Mouse (Mus musculus) layer of hippocampus, adult 9-11 months (tissue): ENCODE results near the gene Kat6b.
A peak's percentile ranks its signal among the peaks of the same experiment; 100 is the strongest.
"Not testable (repeated sequence)": the region's sequence is repeated elsewhere in the genome, so short reads cannot be mapped to it uniquely, and the experiment has no call there.

Source experiments
- DNase-seq: peaks from one replicate; pipeline ENCODE4 v3.0.0; 2022

Kat6b gene

DNA sequence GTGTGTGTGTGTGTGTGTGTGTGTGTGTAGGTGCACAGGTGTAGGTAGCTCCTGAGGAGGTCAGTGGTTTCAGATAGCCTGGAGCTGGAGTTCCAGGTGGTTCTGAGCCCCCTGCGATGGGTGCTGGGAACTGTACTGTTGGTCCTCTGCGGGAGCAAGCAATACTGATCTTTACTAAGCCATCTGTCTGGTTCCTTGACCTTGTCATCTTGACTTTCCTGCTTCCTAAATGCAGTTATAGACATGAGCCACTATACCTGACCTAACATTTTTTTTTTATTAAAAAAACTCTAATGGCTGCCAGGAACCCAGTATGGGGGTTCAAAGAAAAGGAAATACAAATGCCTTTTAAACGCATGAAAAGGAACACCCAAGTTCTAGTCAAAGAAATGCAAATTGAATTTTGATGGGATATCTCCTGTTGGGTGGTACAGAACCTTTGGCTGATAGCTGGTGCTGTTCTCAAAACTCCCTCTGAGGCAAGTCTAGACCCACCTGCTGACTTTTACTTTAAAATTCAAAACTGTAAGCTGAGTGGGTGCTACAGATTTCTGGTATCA, 4.8 kb downstream of the Kat6b start:
- no peak for DNase-seq

DNA sequence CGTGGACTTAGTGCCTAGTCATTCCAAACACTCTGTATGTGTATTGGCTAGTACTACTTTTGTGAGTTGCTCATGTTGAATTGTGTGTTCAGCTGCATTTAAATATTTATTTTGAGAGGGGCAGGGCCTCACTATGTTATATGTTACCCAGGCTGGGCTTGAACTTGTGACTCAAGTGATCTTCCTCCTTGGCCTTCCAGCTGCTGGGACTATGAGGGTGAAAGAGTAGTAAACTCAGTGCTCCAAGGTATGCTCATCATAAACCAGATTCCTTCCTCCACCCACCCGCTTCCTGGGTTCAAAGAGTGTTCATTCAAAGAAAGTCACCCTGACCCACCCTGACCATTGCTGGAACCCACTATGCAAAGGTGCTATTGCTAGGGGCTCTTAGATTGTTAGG, 5.9 kb downstream of the Kat6b start:
- not testable (repeated sequence) for DNase-seq

DNA sequence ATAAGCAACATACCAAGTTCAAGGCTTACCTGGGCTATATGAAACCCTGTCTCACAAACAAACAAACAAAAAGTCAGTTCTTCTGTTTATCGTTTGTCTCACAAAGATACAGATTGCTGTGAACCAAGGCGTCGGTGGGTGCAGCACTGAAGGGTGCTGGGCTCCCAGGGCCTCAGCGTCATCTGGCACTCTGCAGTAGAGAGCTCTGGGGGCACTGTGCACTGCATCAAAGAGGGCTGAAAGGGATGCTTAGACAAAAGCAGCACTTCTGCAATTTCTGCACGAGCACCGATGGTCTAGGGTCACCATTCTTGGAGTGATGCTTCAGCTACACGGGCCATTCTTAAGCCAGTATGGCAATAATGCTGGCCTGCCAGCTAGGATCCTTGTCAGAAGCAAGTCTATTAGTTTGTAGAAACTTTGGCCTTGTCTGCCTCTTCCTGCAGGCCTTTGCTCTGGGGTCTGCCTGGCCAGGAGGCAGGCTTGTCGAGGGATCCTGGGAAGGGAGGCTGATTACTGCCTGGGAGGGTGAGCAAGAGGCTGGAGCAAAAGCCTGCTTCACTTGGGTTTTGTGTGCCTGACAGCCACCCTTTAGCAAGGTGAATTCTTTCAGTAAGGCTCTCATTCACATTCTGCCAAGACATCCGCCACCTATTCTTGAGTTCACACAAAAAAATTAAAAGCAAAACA, 7.3 kb downstream of the Kat6b start:
- DNase-seq: not testable (repeated sequence)

DNA sequence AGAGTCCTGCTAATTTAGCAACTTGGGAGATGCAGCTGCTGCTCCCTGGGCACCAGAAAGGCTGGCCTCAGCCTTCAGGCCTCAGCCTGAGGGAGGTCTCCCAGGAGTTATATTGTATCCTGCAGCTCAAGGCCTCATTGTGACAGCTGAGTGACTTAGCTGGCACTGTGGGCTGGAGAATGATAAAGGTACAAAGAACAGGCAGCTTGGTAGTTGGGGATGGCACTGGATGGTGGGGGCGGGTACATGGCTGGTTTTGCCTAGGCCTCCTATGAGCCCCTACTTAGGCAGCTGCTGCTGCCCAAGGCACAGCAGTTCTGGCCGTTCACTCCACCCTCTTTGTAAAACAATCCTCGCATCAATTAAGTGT, 7.9 kb downstream of the Kat6b start:
- DNase-seq: no peak

DNA sequence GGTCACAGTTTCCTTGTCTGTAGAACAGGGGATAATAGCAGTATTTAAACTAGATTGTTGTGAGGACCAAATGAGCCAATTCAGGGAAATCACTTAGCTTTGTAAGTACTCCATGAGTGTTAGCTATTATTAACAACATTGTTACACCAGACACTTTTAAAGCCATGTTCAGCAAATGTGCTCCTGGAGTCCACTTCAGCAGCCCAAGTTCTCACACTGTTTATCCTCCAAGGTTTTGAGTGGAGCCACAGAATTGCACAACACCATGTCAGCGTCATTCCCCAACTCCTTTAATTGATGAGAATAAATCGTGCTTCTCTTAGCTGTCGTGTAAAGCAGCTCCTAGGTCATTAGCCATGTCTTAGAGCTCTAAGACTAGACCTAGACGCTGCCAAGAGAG, 8.9 kb downstream of the Kat6b start:
- DNase-seq: no peak

DNA sequence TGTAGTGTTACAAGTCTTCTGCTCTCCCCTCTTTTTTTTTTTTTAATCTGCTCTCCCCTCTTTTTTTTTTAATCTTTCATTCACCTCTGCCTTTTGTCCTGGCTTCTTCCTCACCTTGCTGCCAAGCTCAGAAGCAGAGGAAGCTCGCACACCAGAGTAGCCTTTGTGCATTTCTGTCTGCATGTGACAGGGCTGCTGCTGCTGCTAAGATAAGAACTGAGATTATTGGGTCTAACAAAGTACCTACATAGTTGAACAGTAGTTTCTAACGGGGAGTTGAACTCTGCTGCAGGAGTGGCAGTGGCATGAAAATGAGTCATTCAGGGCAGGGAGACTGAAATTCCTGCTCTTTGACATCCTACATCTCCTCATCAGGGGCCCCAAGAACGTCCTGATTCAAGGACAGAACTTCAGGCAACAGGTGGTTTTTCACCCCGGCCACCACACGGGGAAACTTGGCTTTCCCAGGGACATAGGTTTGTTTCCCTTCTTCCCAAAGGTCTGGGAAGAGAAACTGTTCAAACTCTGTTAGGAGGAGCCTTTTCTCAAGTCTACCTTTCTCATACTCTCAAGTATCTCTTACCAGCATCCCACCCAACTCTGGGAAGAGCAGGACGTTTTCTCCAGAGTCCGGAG, 17.2 kb downstream of the Kat6b start:
- no peak for DNase-seq

DNA sequence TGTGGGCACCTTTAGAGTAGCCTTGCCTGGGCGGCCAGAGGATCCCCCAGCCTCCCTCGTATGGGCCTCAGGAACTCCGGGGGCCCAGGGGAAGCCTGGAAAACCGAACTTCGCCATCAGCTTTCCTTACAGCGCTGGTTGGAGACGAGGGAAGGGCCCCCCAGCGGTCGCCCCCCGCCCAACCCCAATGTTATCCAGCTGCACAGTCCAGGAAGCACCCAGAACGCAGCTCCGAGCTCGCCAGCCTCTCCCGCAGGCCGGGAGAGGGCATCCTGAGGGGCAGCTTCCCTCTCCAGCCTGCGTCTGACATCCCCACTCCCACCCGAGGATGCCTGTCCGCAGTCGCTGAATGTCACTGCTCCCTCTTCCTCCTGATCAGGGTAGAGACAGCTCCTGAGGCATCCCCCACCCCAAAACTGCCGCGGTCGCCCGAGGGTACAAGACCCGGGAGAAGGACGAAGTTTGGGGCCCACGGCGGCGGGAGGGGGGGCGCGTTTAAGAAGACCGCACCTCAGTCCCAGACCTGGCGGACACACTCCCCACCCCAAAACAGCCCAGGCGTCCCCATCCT, 17.9 kb downstream of the Kat6b start:
- DNase-seq: peak; percentile 49

DNA sequence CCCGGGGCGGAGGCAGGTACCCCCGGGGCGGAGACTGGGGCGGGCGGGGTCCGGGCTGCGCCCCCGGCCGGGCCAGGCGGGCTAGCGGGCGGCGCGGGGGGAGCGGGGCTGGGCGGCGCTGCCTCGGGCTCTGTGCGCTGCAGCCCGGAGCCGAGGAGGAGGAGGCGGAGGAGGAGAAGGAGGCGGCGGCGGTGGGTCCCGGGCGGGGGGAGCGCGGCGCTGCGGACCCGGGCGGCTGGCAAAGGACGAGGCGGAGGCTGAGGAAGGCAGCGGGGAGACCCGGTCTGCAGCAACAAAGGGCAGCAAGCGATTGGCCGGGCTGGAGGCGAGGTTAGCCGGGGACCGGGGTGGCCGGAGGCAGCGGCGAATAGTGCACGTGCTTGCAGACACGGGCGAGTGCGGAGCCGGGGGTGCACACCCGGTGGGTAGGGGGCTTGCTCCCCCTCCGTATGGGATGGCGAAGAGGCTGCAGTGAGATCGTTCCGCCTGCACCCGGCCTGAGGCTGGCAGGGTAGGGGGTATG, 18.5 kb downstream of the Kat6b start:
- DNase-seq: no peak

DNA sequence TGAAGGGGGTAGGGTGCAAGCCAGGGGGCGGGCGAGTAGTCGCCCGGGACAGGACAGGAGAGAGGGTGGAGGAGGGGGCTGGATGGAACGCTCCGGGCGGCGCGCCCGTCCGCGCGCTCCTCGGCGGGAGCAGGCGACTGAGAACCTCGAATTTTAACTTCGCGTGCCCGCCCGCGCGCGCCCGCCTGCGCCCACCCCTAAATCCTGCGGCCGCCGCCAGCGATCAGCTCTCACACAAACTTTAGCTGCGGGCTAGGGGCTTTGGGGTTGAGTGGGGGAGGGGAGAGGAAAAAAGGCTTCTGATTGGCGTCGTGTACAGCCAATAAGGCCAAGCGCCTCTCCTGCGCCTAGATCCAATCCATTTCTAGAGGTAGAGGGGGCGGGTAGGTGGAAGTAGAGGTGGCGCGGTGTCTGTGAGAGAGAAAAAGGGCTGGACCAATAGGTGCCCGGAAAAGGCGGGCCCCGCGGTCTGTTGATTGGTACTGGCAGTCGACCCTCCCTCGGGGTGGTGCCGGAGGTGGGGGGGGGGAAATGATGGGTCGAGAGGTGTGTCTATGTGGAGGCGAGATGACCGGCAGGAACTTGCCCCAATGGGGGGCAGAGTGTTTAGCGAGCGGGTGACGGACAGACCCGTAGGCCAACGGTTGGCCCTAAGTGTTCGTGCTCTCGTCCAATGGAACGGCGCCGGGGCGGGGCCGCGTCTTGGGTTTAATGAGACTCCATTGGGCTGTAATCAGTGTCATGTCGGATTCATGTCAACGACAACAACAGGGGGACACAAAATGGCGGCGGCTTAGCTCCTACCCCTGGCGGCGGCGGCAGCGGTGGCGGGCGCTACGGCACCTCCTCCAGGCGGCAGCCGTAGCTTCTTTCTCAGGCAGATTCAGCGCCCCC, 19.2 kb downstream of the Kat6b start:
- peak; percentile 100 for DNase-seq

DNA sequence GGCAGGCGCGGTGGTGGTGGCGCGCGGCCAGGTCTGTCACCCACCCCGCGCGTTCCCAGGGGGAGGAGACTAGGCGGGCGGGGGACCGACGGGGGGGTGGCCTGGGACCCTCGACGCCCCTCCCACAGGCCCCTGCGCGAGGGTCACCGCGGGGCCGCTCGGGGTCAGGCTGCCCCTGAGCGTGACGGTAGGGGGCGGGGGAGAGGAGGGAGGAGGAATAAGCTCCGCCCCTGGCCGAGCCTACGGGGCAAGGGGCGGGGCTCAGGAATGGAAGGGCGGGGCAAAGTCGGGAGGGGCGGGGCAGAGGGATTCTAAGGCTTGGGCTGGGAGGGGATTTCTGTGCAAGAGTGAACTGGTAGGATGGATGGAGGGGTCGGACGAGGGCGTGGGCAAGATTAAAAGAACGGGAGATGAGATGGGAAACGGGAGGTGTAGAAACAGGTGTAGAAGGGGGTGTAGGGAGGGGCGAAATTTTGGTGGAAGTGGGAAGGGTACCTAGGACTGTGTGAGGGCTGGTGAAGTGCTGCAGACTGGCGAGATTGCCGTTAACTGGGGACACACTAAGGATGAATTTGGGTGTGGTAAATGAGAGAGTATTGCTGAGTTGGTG, 19.9 kb downstream of the Kat6b start:
- no peak for DNase-seq

DNA sequence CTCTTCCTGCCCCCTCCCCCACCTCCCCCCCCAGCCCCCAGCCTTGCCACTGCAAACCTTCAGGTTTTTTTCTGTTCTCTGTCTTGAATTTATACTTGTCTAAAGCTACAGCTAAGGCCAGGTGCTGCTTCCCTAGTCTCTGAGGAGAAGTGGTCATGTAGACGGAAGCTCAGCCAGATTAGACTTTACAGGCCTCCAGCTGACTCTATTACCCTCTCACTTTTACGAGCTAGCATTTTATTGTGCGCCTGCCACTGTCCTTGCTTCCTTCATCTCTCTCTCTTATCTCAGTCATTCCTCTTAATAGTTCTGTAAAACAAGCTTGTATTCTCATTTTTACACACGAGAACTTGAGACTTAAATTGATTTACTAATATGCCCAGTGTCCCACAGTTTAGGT, 23.8 kb downstream of the Kat6b start:
- DNase-seq: no peak

DNA sequence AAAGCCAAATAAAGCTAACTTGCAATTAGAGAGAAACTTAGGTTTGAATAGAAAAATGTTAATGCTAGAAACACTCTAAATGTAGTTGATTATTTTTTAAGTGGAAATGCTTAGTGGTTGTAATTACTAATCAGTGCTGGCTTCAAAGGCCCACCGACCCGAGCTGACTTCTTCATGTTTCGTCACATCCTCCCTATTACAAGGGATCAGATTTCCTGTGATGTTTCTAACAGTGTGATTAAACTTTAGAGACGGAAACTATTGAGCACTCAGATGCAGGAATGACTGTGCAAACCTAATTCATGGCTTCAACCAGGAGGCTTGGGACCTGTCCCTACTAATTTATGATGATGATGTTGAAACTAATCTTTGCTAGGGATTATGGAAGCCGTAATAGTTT, 25.8 kb downstream of the Kat6b start:
- DNase-seq: no peak

DNA sequence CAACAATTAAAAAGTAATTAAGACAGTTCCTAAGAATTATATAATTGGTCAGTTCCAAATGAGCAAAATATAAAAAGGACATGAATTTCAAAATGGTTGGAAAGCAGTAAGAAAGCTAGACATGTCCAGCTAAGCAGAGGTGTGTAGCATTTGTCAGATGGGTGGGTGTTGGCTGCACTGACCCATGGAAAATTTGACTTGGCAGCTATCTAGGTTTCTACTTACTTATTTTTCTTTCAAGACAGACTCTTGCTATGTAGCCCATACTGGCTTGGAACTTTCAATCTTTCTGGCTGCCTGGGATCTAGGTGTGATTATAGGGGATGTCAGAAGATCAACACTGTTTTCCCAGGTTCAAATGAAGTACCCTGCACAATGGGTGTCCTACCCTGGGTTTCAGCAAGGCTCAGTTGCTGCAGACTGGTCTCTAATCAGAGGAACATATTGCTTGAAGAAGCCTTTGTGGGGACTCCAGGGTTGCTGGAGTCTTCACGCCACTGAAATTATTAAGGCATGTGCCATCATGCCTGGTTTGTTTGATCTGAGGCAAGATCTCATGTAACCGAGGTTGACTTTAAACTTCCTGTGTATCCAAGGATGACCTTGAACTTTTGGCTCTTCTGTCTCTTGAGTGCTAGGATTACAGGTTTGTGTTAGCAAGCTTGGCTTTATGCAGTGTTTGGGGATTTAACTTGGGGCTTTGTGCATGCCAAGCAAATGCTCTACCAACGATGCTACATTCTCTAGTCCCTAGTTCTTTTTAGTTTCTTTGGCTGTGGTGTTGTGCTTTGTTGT, 28.1 kb downstream of the Kat6b start:
- DNase-seq: no peak

DNA sequence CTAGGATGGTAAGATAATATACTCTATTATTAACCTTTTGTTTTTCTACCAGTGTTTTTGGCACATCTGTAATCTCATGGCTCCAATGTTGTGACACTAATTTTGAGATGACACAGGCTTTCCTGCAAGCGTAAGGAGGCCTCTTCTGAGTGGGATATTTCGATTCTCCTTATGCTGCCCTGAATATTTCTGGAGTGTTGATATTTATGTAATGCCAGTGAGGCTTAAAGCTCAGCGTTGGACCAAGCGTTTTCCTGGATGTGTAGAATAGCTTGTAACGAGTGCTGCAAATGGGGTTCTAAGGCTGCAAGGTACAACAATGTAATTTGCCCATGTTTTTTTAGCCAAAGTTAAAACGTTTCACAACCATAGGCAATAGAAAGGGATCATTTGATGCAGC, 30.2 kb downstream of the Kat6b start:
- no peak for DNase-seq

DNA sequence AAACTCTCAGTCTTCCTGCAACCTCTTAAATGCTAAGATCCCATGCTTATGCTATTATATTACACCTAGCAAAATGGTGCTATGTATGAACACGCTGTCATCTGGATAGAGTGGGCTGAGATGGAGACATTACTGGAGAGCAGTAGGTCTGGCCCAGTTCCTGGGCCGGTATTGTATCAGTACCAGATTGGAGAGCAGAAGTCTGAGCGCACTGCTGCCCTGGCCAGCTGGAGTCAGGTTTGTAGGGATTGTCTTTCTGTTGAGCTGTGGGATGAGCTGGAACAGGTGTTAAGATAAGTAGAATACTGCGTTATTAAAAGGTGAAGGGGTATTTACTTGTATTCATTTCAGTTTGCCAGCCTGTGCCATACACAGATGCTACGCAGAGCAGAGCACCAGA, 34.3 kb downstream of the Kat6b start:
- DNase-seq: peak; percentile 52

DNA sequence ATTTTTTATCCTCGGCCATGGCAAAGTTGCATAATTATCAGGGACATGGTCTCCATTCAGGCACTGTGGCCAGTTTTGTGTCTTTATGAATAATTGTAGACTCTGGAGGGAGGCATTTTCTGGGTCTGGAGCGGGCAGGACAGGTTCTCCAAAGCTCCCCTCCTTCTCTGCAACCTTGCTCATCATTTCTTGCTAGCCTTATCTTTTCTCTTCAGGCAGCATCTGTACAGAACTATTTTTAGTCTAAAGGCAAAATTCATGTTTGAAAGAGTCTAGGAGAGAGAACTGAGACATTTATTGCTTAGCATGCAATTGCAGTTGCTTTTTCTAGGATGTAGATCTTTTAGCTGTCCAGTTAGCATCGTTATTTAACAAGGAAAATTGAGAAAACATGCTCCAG, 38.1 kb downstream of the Kat6b start:
- DNase-seq: no peak

DNA sequence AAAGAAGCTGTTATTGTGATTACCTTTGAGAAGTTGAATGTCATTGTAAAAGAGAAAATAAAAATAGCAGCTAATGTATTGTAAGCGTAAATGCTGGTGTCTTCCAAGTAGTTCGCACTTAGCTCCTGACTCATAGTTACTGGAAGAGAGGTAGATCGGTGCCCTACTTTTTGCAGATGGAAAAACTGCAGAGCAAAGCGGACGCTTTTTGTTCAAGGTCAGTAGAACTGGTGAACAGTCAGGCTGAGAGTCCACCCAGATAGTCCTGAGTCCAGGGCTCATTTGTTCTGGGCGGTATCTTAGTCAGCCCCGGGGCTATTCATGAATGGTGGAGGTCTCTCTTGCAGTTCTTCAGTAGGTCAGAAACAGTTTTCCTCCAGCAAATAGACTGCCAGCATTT, 39.3 kb downstream of the Kat6b start:
- no peak for DNase-seq

DNA sequence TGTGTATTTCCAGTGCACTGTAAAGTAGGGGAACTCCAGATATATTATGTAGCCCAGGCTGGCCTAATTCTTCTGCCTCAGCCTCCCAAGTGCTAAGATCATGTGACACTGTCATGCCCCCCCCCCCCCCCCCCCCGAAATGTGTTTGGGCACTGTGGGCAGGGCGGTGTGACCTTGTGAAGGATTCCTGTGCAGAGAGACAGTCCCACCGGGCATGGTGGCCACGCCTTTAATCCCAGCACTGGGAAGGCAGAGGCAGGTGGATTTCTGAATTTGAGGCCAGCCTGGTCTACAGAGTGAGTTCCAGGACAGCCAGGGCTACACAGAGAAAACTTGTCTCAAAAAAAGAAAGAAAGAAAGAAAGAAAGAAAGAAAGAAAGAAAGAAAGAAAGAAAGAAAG, 40.3 kb downstream of the Kat6b start:
- not testable (repeated sequence) for DNase-seq

DNA sequence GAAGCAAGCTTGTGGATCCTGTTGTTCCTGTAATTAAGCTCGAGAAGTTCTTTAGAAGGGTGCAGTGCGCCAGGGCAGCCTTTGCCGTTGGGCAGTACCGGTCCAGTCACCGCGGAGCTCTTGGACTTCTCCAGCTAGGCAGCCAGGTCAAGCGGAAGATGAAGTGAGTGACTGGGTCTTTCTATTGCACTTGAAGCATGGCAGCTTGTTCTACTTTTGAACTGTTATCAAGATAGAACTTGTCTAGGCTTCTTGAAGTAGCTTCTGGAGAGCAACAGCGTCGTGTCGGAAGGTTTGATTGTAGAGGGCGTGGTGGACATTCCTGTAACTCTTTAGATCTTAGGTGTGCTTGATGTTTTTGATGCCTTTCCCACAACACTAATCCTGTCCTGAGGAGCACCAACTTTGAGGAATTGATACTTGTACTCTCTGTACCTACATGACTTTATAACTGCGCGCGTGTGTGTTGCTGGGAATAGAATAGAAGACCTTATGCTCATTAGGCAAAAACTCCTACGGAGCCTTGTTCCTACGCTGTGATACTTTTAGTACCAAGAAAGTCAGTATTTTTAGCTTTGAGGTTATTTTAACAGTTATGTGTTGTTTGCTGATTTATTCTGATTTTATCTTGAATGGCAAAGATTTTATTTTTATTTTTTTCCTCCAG, 41.2 kb downstream of the Kat6b start:
- peak; percentile 45 for DNase-seq

DNA sequence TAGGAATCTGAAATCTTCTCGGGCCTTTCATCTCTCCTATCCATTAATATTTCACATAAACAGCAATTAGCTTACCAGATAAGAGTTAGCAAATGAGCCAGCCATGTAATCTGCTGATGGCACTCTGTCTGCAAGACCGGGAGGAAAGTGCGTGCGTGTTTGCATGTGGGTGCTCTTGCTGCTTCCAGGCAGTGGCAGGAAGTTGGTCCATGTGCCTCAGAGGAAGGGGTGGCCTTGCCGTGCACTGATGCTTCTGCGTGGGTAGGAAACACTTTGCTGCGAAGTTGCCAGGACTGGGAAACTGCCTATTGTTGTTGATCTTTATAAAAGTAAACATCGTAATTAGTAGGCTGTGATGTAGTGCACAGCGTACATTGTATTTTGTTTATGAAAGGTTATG, 42.0 kb downstream of the Kat6b start:
- peak; percentile 53 for DNase-seq

DNA sequence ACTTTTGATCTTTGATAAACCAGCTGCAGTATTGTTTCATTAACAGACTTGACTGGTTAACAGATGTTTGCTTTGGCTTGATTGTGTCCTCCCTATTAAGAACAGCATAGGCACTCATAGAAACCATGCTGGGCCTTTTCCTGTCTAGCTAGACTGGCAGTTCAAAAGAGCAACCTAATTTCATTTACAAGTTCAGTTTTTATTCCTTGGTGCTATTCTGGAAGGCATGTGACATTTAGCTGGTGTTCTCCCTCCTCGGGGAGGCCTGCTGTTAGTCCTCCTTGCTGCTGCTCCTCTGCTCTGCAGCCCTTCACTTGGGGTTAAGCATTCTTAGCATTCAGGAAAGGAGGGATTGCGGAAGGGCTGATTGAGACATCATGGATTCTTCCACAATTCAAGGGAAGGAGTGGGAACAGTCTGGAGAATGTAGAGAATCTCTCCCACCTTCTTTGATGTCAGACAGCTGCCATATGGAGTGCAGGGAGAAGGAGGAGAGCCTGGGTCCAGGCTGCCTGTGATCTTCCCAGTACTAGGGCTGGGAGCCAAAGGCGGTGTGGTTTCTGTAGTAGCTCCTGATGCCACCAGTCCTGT, 42.7 kb downstream of the Kat6b start:
- peak; percentile 67 for DNase-seq
